Mouse (Mus musculus) myocyte (in vitro differentiated cells): ENCODE measurements around the gene Slc15a1.

Experiments
- E2F4 ChIP-seq: IDR thresholded peaks from one replicate; pipeline ENCODE4 v1.6.1; 2011; ENCODE audit warnings: mild to moderate bottlenecking, control low read depth, moderate library complexity; ENCODE audit not compliant: insufficient read depth
- POLR2A ChIP-seq: IDR thresholded peaks from one replicate; pipeline ENCODE4 v1.6.1; 2011; ENCODE audit warnings: low read depth, mild to moderate bottlenecking, control low read depth, moderate library complexity; ENCODE audit not compliant: insufficient read length
- POLR2AphosphoS2 ChIP-seq: IDR thresholded peaks from one replicate; pipeline ENCODE4 v1.6.1; 2011; ENCODE audit warnings: low read depth, control low read depth; ENCODE audit not compliant: insufficient read length
- USF1 ChIP-seq: IDR thresholded peaks from one replicate; pipeline ENCODE4 v1.6.1; 2011; ENCODE audit warnings: low read depth, mild to moderate bottlenecking, control low read depth, moderate library complexity

DNA sequence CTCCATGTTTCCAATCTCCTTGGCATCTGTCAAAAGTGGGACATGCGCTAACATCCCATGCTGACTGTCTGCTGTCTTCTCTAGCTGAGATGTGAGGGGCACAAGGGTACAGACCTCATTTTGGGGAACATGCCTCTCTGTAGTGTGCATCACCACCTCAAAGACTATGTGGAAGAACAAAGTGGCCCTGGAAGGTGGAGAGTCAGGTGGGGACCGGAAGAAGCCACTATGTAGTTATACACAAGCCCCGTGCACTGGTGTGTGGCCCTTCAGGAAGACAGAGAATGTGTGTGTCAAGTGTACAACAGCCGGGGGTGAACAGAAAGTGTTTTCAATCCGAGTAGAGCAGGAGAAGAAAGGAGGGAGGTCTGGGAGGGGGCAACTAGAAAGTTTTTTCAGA lies 47.5 kb upstream of the Slc15a1 start:
- TF ChIP-seq POLR2AphosphoS2 (no peak), E2F4 (no peak), POLR2A (no peak), USF1 (no peak)
